Mouse (Mus musculus) MEL (cell line): ENCODE data around the gene Reg4. TPM values are rescaled to one million over a fixed set of nuclear protein-coding genes. Genes with fewer than 3 reads are reported as not detected.

Experiments
- DNase-seq: peaks from one replicate; pipeline ENCODE4 v3.0.0; 2011; ENCODE audit warnings: low read depth, low spot score
- H3K27ac ChIP-seq: 2 replicates; pipeline ENCODE4 v1.5.1; 2012; ENCODE audit warnings: low read depth, mild to moderate bottlenecking, control low read depth, low read length, moderate library complexity; ENCODE audit not compliant: control insufficient read depth
- H3K27me3 ChIP-seq, 2 experiments: fragments of 150-350 bp in 1 of 2; sonication (generic) in 1 of 2; 2 replicates each; pipeline ENCODE4 v1.6.1; 2012; ENCODE audit warnings: low read length in 2 of 2, mild to moderate bottlenecking in 2 of 2, improper control_type of control experiment in 1 of 2, moderate library complexity in 1 of 2; ENCODE audit not compliant: insufficient read depth in 2 of 2, control insufficient read depth in 1 of 2
- H3K36me3 ChIP-seq, 2 experiments: 2 replicates each; pipeline ENCODE4 v1.6.1; 2012 to 2014; ENCODE audit warnings: low read length in 2 of 2, improper control_type of control experiment in 1 of 2, inconsistent platforms in 1 of 2, mild to moderate bottlenecking in 1 of 2; ENCODE audit not compliant: insufficient read depth in 2 of 2, control insufficient read depth in 1 of 2
- H3K4me1 ChIP-seq, 2 experiments: fragments of 150-350 bp in 1 of 2; sonication (generic) in 1 of 2; 2 replicates each; pipeline ENCODE4 v1.6.1; 2012; ENCODE audit warnings: low read length in 2 of 2, improper control_type of control experiment in 1 of 2, mild to moderate bottlenecking in 1 of 2; ENCODE audit not compliant: insufficient read depth in 2 of 2, control insufficient read depth in 1 of 2
- H3K4me3 ChIP-seq, 2 experiments: fragments of 150-350 bp in 1 of 2; sonication (generic) in 1 of 2; 2 replicates each; pipeline ENCODE4 v1.5.1; 2012; ENCODE audit warnings: low read depth in 2 of 2, low read length in 2 of 2, mild to moderate bottlenecking in 2 of 2, moderate library complexity in 2 of 2, control low read depth in 1 of 2, improper control_type of control experiment in 1 of 2; ENCODE audit not compliant: control insufficient read depth in 1 of 2, insufficient read depth in 1 of 2
- H3K79me2 ChIP-seq: 2 replicates; pipeline ENCODE4 v1.6.1; 2012; ENCODE audit warnings: mild to moderate bottlenecking, low read length, moderate library complexity; ENCODE audit not compliant: control insufficient read depth, poor library complexity, insufficient read depth
- H3K9ac ChIP-seq: 2 replicates; pipeline ENCODE4 v1.6.1; 2012; ENCODE audit warnings: low read depth, mild to moderate bottlenecking, control low read depth, low read length, moderate library complexity; ENCODE audit not compliant: control insufficient read depth, poor library complexity, severe bottlenecking
- H3K9me3 ChIP-seq: fragments of 150-350 bp; sonication (generic); replicated peaks from 2 replicates; pipeline ENCODE4 v1.6.1; 2012; ENCODE audit warnings: mild to moderate bottlenecking, low read length, improper control_type of control experiment, moderate library complexity; ENCODE audit not compliant: insufficient read depth
- CHD1 ChIP-seq: IDR thresholded peaks from 2 replicates; pipeline ENCODE4 v1.6.1; 2012; ENCODE audit warnings: low read depth, mild to moderate bottlenecking, inconsistent platforms, low read length, improper control_type of control experiment
- CHD2 ChIP-seq: IDR thresholded peaks from 2 replicates; pipeline ENCODE4 v1.6.1; 2011; ENCODE audit warnings: low read length, improper control_type of control experiment
- CTCF ChIP-seq, 3 experiments: IDR thresholded peaks in 2 of 3; conservative IDR thresholded peaks in 1 of 3; 2 replicates each; pipeline ENCODE4 v1.5.1; 2011 to 2012; ENCODE audit warnings: low read length in 3 of 3, low read depth in 2 of 3, mild to moderate bottlenecking in 2 of 3, improper control_type of control experiment in 1 of 3, inconsistent platforms in 1 of 3, mixed read lengths in 1 of 3, moderate library complexity in 1 of 3; ENCODE audit not compliant: control insufficient read depth in 1 of 3, insufficient read depth in 1 of 3, poor library complexity in 1 of 3, severe bottlenecking in 1 of 3
- E2F4 ChIP-seq: IDR thresholded peaks from 2 replicates; pipeline ENCODE4 v1.6.1; 2011; ENCODE audit warnings: low read depth, low read length, improper control_type of control experiment, borderline replicate concordance
- EP300 ChIP-seq, 2 experiments: IDR thresholded peaks; 2 replicates each; pipeline ENCODE4 v1.6.1; 2011; ENCODE audit warnings: improper control_type of control experiment in 2 of 2, low read length in 2 of 2, low read depth in 1 of 2, mild to moderate bottlenecking in 1 of 2
- GABPA ChIP-seq: IDR thresholded peaks from 2 replicates; pipeline ENCODE4 v1.6.1; 2012; ENCODE audit warnings: low read depth, mild to moderate bottlenecking, inconsistent platforms, low read length, improper control_type of control experiment, moderate library complexity
- HCFC1 ChIP-seq: IDR thresholded peaks from 2 replicates; pipeline ENCODE4 v1.6.1; 2012; ENCODE audit warnings: low read depth, mild to moderate bottlenecking, inconsistent platforms, low read length, improper control_type of control experiment, moderate library complexity
- KAT2A ChIP-seq: conservative IDR thresholded peaks from 2 replicates; pipeline ENCODE4 v1.6.1; 2012; ENCODE audit warnings: low read depth, low read length, improper control_type of control experiment, inconsistent platforms
- MAFK ChIP-seq: IDR thresholded peaks from 2 replicates; pipeline ENCODE4 v1.6.1; 2011; ENCODE audit warnings: low read depth, mild to moderate bottlenecking, low read length, improper control_type of control experiment, borderline replicate concordance
- MXI1 ChIP-seq: IDR thresholded peaks from 2 replicates; pipeline ENCODE4 v1.6.1; 2011; ENCODE audit warnings: mild to moderate bottlenecking, low read depth, low read length, improper control_type of control experiment
- POLR2AphosphoS2 ChIP-seq: IDR thresholded peaks from 2 replicates; pipeline ENCODE4 v1.6.1; 2011; ENCODE audit warnings: low read length, improper control_type of control experiment
- POLR2AphosphoS5 ChIP-seq: IDR thresholded peaks from 2 replicates; pipeline ENCODE4 v1.6.1; 2012; ENCODE audit warnings: low read depth, borderline replicate concordance, mild to moderate bottlenecking, inconsistent platforms, low read length, moderate library complexity, mixed read lengths
- SMC3 ChIP-seq: IDR thresholded peaks from 2 replicates; pipeline ENCODE4 v1.6.1; 2011; ENCODE audit warnings: low read depth, low read length, improper control_type of control experiment
- TBP ChIP-seq: IDR thresholded peaks from 2 replicates; pipeline ENCODE4 v1.8.0; 2011; ENCODE audit warnings: low read depth, low read length, improper control_type of control experiment
- TCF12 ChIP-seq: IDR thresholded peaks from 2 replicates; pipeline ENCODE4 v1.6.1; 2014; ENCODE audit warnings: low read depth, mild to moderate bottlenecking, inconsistent platforms, low read length, improper control_type of control experiment, moderate library complexity
- USF2 ChIP-seq, 2 experiments: IDR thresholded peaks; 2 replicates each; pipeline ENCODE4 v1.6.1; 2011 to 2012; ENCODE audit warnings: improper control_type of control experiment in 2 of 2, low read length in 2 of 2, borderline replicate concordance in 1 of 2, inconsistent platforms in 1 of 2, low read depth in 1 of 2, mild to moderate bottlenecking in 1 of 2; ENCODE audit not compliant: insufficient read depth in 1 of 2
- ZKSCAN1 ChIP-seq: IDR thresholded peaks from 2 replicates; pipeline ENCODE4 v1.6.1; 2012; ENCODE audit warnings: low read depth, mild to moderate bottlenecking, inconsistent platforms, low read length, improper control_type of control experiment, moderate library complexity
- polyA plus RNA-seq, 2 experiments: library from polyadenylated mRNA; stranded (reverse) in 1 of 2; unstranded in 1 of 2; fragments of >175 nt in 1 of 2; fragments of >200 nt in 1 of 2; gene quantifications; 2 replicates each; pipeline versions ENCODE4 v1.2.1 to v1.2.4; 2012; ENCODE audit warnings: low replicate concordance in 2 of 2, low read depth in 1 of 2; ENCODE audit not compliant: insufficient read length in 2 of 2, insufficient read depth in 1 of 2, missing spikeins in 1 of 2
- total RNA-seq: library from RNA; depleted of rRNA; stranded (reverse); fragments of 300-350 nt; gene quantifications from 2 replicates; pipeline ENCODE4 v1.2.3, GENCODE M21; 2012

Gene Reg4
- total and polyA plus RNA-seq, 3 experiments = not detected

DNA sequence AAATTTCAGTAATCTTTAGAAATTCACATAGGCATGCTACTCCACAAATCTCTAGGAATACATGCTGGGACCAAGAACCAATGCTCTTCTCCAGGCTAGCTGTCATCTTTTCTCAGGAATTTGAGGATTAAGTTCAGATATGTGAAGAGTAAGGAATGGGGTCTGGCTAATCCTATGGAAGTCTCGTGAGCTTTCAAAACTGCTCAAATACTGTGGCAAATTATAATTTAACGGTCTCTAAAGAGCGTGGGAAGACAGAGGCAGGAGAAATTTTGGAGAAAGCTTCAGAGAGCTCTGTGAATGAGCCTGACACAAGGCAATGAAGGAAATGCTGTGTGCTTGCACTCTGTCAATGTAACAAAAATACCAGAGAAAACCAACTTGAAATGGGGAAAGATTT, 16.2 kb downstream of the Reg4 start:
- Histone ChIP-seq H3K9me3 (no peaks in the 10 kb centered on the region), H3K36me3 (peaks cover 0 to 5% of the 10 kb centered on the region in 2 experiments; a peak in 2 of 4 replicates), H3K4me1 (peaks cover 4 to 7% of the 10 kb centered on the region in 2 experiments), H3K27me3 (peaks cover 0 to under 1% of the 10 kb centered on the region in 2 experiments; a peak in 1 of 4 replicates), H3K79me2 (no peaks in the 10 kb centered on the region), H3K27ac (no peak overlapping the region), H3K9ac (no peak overlapping the region), H3K4me3 (no peak overlapping the region)
- no peak for DNase-seq
- TF ChIP-seq KAT2A (no peak), CTCF (IDR thresholded peaks at IDR 0.05 in 2 of 3, conservative IDR thresholded peaks at IDR 0.05 in 1 of 3; ENCODE audit: control insufficient read depth in 1 of 3, insufficient read depth in 1 of 3, low read depth in 2 of 3, low read length in 3 of 3, poor library complexity in 1 of 3, severe bottlenecking in 1 of 3) (no peak), MXI1 (no peak), E2F4 (no peak), CHD1 (no peak), EP300 (IDR thresholded peaks at IDR 0.05; ENCODE audit: low read depth in 1 of 2, low read length in 2 of 2) (no peak)

DNA sequence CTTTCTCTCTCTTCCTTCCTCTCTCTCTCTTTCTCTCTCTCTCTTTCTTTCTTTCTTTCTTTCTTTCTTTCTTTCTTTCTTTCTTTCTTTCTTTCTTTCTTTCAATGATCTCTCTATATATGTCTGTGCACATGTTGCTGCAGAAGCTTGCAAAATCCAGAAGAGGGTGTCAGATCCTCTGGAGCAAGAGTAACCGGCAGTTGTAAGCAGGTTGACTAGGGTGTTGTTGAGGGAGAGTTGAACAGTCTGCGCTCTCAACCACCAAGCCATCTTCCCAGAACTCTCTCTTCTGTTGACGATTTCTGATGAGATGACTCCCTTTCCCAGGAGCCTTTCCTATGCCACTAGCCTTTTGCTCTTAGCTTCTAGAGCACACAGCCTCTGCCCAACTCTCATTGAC, 20.1 kb downstream of the Reg4 start:
- H3K9ac ChIP-seq = no peak overlapping the region
- peaks cover 2 to 7% of the 10 kb centered on the region in 2 experiments; a peak in 2 of 4 replicates for H3K4me1 ChIP-seq
- H3K79me2 ChIP-seq = no peaks in the 10 kb centered on the region
- no peaks in the 10 kb centered on the region; a peak in 1 of 4 replicates for H3K36me3 ChIP-seq
- no peak for DNase-seq
- no peak overlapping the region for H3K27ac ChIP-seq
- TF ChIP-seq HCFC1 = no peak
- TF ChIP-seq USF2 (IDR thresholded peaks at IDR 0.05; ENCODE audit: borderline replicate concordance in 1 of 2, insufficient read depth in 1 of 2, low read depth in 1 of 2, low read length in 2 of 2) = no peak
- TF ChIP-seq SMC3 = peak; percentile 6; the same call in 1 of the 2 replicates
- TF ChIP-seq CHD2 = no peak
- no peak for TF ChIP-seq POLR2AphosphoS5
- TF ChIP-seq MAFK = no peak
- TF ChIP-seq TBP = no peak
- H3K27me3 ChIP-seq = no peaks in the 10 kb centered on the region; a peak in 1 of 4 replicates
- H3K9me3 ChIP-seq = no peaks in the 10 kb centered on the region
- no peak overlapping the region for H3K4me3 ChIP-seq

GRCm38 (mm10) chr3:98242458-98243037, 20.6 kb downstream of the Reg4 start:
- Histone ChIP-seq H3K27me3 (no peaks in the 10 kb centered on the region; a peak in 1 of 4 replicates), H3K4me3 (no peak overlapping the region), H3K79me2 (no peaks in the 10 kb centered on the region), H3K27ac (no peak overlapping the region), H3K4me1 (peaks cover 4 to 7% of the 10 kb centered on the region in 2 experiments; a peak in 2 of 4 replicates), H3K9me3 (no peaks in the 10 kb centered on the region), H3K9ac (no peak overlapping the region), H3K36me3 (no peaks in the 10 kb centered on the region; a peak in 1 of 4 replicates)
- no peak for DNase-seq
- TF ChIP-seq POLR2AphosphoS2 (no peak), CHD1 (no peak), ZKSCAN1 (no peak), TCF12 (no peak), GABPA (no peak), CTCF (IDR thresholded peaks at IDR 0.05 in 2 of 3, conservative IDR thresholded peaks at IDR 0.05 in 1 of 3; ENCODE audit: control insufficient read depth in 1 of 3, insufficient read depth in 1 of 3, low read depth in 2 of 3, low read length in 3 of 3, poor library complexity in 1 of 3, severe bottlenecking in 1 of 3) (no peak)
